Mouse (Mus musculus) kidney, adult 8-10 months (tissue): ENCODE measurements around the gene Ano8.
A peak's percentile ranks its signal among the peaks of the same experiment; 100 is the strongest.

Source experiments
- DNase-seq, 2 experiments: peaks; one replicate each; pipeline ENCODE4 v3.0.0; 2022

Ano8 gene

GRCm38 (mm10) chr8:71485142-71486135 lies at the start of gene Ano8:
Gene Ano8 (minus strand): TSS chr8:71485963.
- DNase-seq: peak; percentile 82 to 83

- DNase-seq: no peak
Measured at GRCm38 (mm10) chr8:71534263-71534810, 48.6 kb upstream of the Ano8 start.

- DNase-seq: peak in 1 of 2 experiments; percentile 47
Measured at GRCm38 (mm10) chr8:71530735-71531467, 45.1 kb upstream of the Ano8 start.

- DNase-seq: peak in 1 of 2 experiments; percentile 47
Measured at GRCm38 (mm10) chr8:71528362-71529073, 42.8 kb upstream of the Ano8 start.

- no peak for DNase-seq
Measured at GRCm38 (mm10) chr8:71527162-71527870, 41.6 kb upstream of the Ano8 start.

GRCm38 (mm10) chr8:71526272-71526671 lies 40.5 kb upstream of the Ano8 start:
- no peak for DNase-seq

- no peak for DNase-seq
Measured at GRCm38 (mm10) chr8:71525226-71526050, 39.7 kb upstream of the Ano8 start, which contains the start of gene Ccdc194. Gene Ccdc194 (minus strand): TSS chr8:71525711.

- peak; percentile 91 to 95 for DNase-seq
Measured at GRCm38 (mm10) chr8:71521634-71522033, 35.9 kb upstream of the Ano8 start.

GRCm38 (mm10) chr8:71519037-71519825 lies 33.5 kb upstream of the Ano8 start:
- peak; percentile 47 to 76 for DNase-seq

GRCm38 (mm10) chr8:71516786-71517185 lies 31.0 kb upstream of the Ano8 start:
- peak in 1 of 2 experiments; percentile 73 for DNase-seq

GRCm38 (mm10) chr8:71515043-71515442 lies 29.3 kb upstream of the Ano8 start:
- no peak for DNase-seq

GRCm38 (mm10) chr8:71513018-71513754 lies 27.4 kb upstream of the Ano8 start:
- no peak for DNase-seq

GRCm38 (mm10) chr8:71511644-71512043 lies 25.9 kb upstream of the Ano8 start, which contains the start of gene Plvap:
Gene Plvap (minus strand): TSS chr8:71511752.
- DNase-seq: peak; percentile 48 to 59

- no peak for DNase-seq
Measured at GRCm38 (mm10) chr8:71509316-71509715, 23.6 kb upstream of the Ano8 start.

GRCm38 (mm10) chr8:71507589-71508104 lies 21.9 kb upstream of the Ano8 start:
- peak; percentile 52 to 59 for DNase-seq

- no peak for DNase-seq
Measured at GRCm38 (mm10) chr8:71505979-71506378, 20.2 kb upstream of the Ano8 start.

GRCm38 (mm10) chr8:71505326-71505725 lies 19.6 kb upstream of the Ano8 start:
- DNase-seq: no peak

- DNase-seq: no peak
Measured at GRCm38 (mm10) chr8:71504349-71504748, 18.6 kb upstream of the Ano8 start.
